Mouse (Mus musculus) ES-Bruce4 (cell line): ENCODE measurements around the gene Car5a. TPM values are rescaled to one million over a fixed set of nuclear protein-coding genes. Genes with fewer than 3 reads are reported as not detected.
A peak's percentile ranks its signal among the peaks of the same experiment; 100 is the strongest.

Experiments
- H3K27ac ChIP-seq: 2 replicates; pipeline ENCODE4 v1.5.1; 2012; ENCODE audit warnings: low read length, inconsistent platforms; ENCODE audit not compliant: insufficient read depth
- H3K27me3 ChIP-seq: 2 replicates; pipeline ENCODE4 v1.6.1; 2012; ENCODE audit warnings: mild to moderate bottlenecking, low read length, inconsistent platforms; ENCODE audit not compliant: control insufficient read depth, poor library complexity, insufficient read depth, severe bottlenecking
- H3K36me3 ChIP-seq: 2 replicates; pipeline ENCODE4 v1.6.1; 2012; ENCODE audit warnings: inconsistent platforms, mild to moderate bottlenecking, low read length, moderate library complexity; ENCODE audit not compliant: control insufficient read depth, poor library complexity, insufficient read depth, severe bottlenecking
- H3K4me1 ChIP-seq: one replicate; pipeline ENCODE4 v1.8.1; 2011; ENCODE audit warnings: low read length; ENCODE audit not compliant: control insufficient read depth, insufficient read depth
- H3K4me3 ChIP-seq: 2 replicates; pipeline ENCODE4 v1.5.1; 2011; ENCODE audit warnings: low read depth, mild to moderate bottlenecking, low read length
- H3K9ac ChIP-seq: 2 replicates; pipeline ENCODE4 v1.6.1; 2012; ENCODE audit warnings: low read depth, mild to moderate bottlenecking, inconsistent platforms; ENCODE audit not compliant: poor library complexity, severe bottlenecking
- H3K9me3 ChIP-seq: replicated peaks from 2 replicates; pipeline ENCODE4 v1.6.1; 2012; ENCODE audit warnings: mild to moderate bottlenecking, low read length, inconsistent platforms; ENCODE audit not compliant: control insufficient read depth, poor library complexity, insufficient read depth, severe bottlenecking
- CTCF ChIP-seq: IDR thresholded peaks from one replicate; pipeline ENCODE4 v1.8.1; 2011; ENCODE audit warnings: low read depth, low read length
- EP300 ChIP-seq: IDR thresholded peaks from 2 replicates; pipeline ENCODE4 v1.6.1; 2011; ENCODE audit warnings: low read depth, low read length; ENCODE audit not compliant: insufficient read depth
- POLR2A ChIP-seq: IDR thresholded peaks from one replicate; pipeline ENCODE4 v1.8.1; 2011; ENCODE audit warnings: low read length; ENCODE audit not compliant: insufficient read depth
- polyA plus RNA-seq: library from polyadenylated mRNA; stranded (reverse); fragments of >200 nt; gene quantifications from 2 replicates; pipeline ENCODE4 v1.2.4, GENCODE M21; 2011; ENCODE audit warnings: low read depth; ENCODE audit not compliant: missing spikeins, insufficient read depth, insufficient read length

The Car5a gene
- polyA plus RNA-seq, 1 experiment: 5.8 TPM

DNA sequence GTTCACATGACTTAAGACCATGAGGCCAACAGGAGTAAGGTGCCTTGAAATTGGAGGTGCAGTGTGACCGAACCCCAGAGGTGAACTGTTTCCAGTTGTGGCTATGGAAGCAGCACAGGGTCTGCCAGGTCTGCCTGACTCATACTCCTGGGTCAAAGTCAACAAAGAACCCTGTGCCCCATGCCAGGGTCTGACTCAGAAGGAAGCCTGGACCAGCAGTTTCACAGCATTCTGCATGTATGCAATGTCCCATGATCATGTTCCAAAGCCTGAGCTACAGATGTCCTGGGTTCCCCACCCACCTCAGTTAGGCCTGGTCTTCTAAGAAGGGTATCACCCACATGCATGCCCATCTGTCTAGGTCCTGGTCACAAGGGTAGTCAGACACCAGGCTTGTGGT lies 55.4 kb downstream of the Car5a start:
- H3K4me3 ChIP-seq: no peak overlapping the region
- H3K36me3 ChIP-seq: peaks cover 83% of the 10 kb centered on the region
- TF ChIP-seq EP300 (no peak), CTCF (no peak)
- no peaks in the 10 kb centered on the region for H3K27me3 ChIP-seq
- no peaks in the 10 kb centered on the region for H3K4me1 ChIP-seq
- no peaks in the 10 kb centered on the region for H3K9me3 ChIP-seq
- no peak overlapping the region for H3K27ac ChIP-seq
- no peak overlapping the region for H3K9ac ChIP-seq

DNA sequence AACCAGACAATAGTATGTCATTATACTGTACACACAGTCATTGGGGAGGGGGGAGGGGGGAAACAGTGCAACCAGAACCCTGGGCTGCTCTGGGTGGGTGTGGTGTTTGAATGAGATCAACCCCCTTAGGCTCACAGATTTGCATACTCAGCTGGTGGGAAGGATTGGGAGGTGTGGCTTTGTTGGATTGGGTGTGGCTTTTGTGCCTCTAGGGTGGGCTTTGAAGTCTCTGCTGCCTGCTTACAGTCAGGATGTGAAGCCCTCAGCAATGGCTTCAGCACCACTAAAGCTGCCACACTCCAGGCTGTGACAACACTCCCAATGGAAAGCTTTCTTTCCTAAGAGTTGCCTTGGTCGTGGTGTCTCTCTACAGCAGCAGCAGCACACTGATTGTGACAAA lies 57.2 kb downstream of the Car5a start:
- TF ChIP-seq POLR2A: no peak
- TF ChIP-seq EP300: peak; percentile 74
- H3K27me3 ChIP-seq: no peaks in the 10 kb centered on the region
- no peaks in the 10 kb centered on the region for H3K9me3 ChIP-seq
- peaks cover 3% of the 10 kb centered on the region for H3K4me1 ChIP-seq
- no peak overlapping the region for H3K27ac ChIP-seq
- H3K9ac ChIP-seq: no peak overlapping the region
- no peak overlapping the region for H3K4me3 ChIP-seq
- peaks cover 82% of the 10 kb centered on the region for H3K36me3 ChIP-seq

GRCm38 (mm10) chr8:121885433-121885832 lies 59.3 kb downstream of the Car5a start:
- TF ChIP-seq POLR2A (no peak), CTCF (no peak), EP300 (no peak)
- peaks cover 72% of the 10 kb centered on the region for H3K36me3 ChIP-seq
- no peaks in the 10 kb centered on the region for H3K9me3 ChIP-seq
- H3K27ac ChIP-seq: no peak overlapping the region
- peaks cover 10% of the 10 kb centered on the region for H3K4me1 ChIP-seq
- no peak overlapping the region for H3K4me3 ChIP-seq
- H3K9ac ChIP-seq: no peak overlapping the region
- no peaks in the 10 kb centered on the region for H3K27me3 ChIP-seq

GRCm38 (mm10) chr8:121885001-121885400 lies 59.7 kb downstream of the Car5a start:
- Histone ChIP-seq H3K9ac (no peak overlapping the region), H3K27me3 (no peaks in the 10 kb centered on the region), H3K9me3 (no peaks in the 10 kb centered on the region), H3K27ac (no peak overlapping the region), H3K4me3 (no peak overlapping the region), H3K36me3 (peaks cover 70% of the 10 kb centered on the region), H3K4me1 (peaks cover 10% of the 10 kb centered on the region)
- TF ChIP-seq POLR2A (no peak), EP300 (no peak), CTCF (no peak)

- no peak overlapping the region for H3K27ac ChIP-seq
- H3K4me1 ChIP-seq: peaks cover 10% of the 10 kb centered on the region
- TF ChIP-seq CTCF: no peak
- TF ChIP-seq EP300: no peak
- no peak for TF ChIP-seq POLR2A
- H3K4me3 ChIP-seq: no peak overlapping the region
- peaks cover 70% of the 10 kb centered on the region for H3K36me3 ChIP-seq
- H3K27me3 ChIP-seq: no peaks in the 10 kb centered on the region
- no peak overlapping the region for H3K9ac ChIP-seq
- H3K9me3 ChIP-seq: no peaks in the 10 kb centered on the region
These were observed 60.5 kb downstream of the Car5a start for GRCm38 (mm10) chr8:121884181-121884580.

DNA sequence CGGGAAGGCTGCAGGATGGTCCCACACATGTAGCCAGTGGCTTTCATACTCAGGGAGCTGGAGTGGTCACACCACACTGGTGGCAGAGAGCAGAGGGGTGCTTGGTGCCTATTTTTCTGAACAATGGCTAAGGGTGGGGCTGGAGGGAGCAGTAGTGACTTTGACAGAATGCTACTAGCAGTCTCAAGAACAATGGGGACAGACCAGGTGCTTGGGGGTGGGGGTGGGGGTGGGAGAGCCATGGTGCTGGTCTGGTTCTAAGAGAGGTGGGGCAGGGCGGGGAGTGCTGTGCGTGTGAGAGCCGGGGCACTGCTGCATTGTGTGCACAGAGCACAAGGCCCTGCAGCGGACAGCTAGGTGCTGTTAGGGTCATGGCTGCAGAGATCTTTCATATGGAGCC lies 62.8 kb downstream of the Car5a start:
- H3K4me3 ChIP-seq: no peak overlapping the region
- H3K27me3 ChIP-seq: no peaks in the 10 kb centered on the region
- H3K36me3 ChIP-seq: peaks cover 54% of the 10 kb centered on the region
- H3K27ac ChIP-seq: 0 out of 2 replicates have a peak overlapping the region, but pooled peaks have one; percentile 10
- H3K9me3 ChIP-seq: no peaks in the 10 kb centered on the region
- no peak overlapping the region for H3K9ac ChIP-seq
- TF ChIP-seq EP300: 0 out of 2 replicates have a peak, but pooled peaks have one; percentile 50
- TF ChIP-seq POLR2A: no peak
- H3K4me1 ChIP-seq: peaks cover 10% of the 10 kb centered on the region

DNA sequence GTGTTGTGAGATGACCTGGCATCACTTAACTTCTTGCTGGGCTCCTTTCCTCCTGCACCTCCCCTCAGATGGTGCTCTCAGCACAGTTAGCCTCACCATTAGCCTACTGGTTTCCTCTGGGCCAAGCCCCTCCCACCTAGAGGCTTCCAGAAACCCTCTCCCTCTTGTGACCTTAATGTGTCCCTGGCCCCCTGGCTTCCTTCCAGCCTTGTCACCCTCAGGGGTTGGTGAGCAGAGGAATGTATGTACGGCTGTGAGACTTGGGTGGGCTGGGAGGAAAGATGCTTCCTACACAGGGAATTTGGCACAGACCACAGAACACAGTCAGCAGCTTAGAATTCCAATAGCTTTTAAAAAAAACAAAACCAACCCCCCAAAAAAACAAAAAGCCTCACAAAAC lies 63.9 kb downstream of the Car5a start:
- no peak overlapping the region for H3K4me3 ChIP-seq
- H3K4me1 ChIP-seq: peaks cover 10% of the 10 kb centered on the region
- H3K27ac ChIP-seq: no peak overlapping the region
- H3K9ac ChIP-seq: no peak overlapping the region
- TF ChIP-seq POLR2A (no peak), EP300 (peak; percentile 57; the same call in 1 of the 2 replicates)
- no peaks in the 10 kb centered on the region for H3K27me3 ChIP-seq
- H3K36me3 ChIP-seq: peaks cover 43% of the 10 kb centered on the region
- no peaks in the 10 kb centered on the region for H3K9me3 ChIP-seq
